Mouse (Mus musculus) heart, embryonic 11.5 days (tissue): ENCODE results near the gene Nova1. TPM values are rescaled to one million over a fixed set of nuclear protein-coding genes. Genes with fewer than 3 reads are reported as not detected.

ENCODE experiments used
- ATAC-seq: fragments of 200-750 bp; cut with Nextera tagmentation; replicated peaks from 2 replicates; pipeline ENCODE4 v1.8.0; 2017; ENCODE audit warnings: moderate library complexity; ENCODE audit not compliant: insufficient number of reproducible peaks, low FRiP score, low TSS enrichment
- H3K27ac ChIP-seq: fragments of 300-500 bp; sonication (generic); 2 replicates; pipeline ENCODE4 v1.5.1; 2014; ENCODE audit warnings: mild to moderate bottlenecking, low read depth, low read length
- H3K27me3 ChIP-seq: fragments of 300-500 bp; sonication (generic); 2 replicates; pipeline ENCODE4 v1.6.1; 2014; ENCODE audit warnings: mild to moderate bottlenecking, low read length, mixed read lengths; ENCODE audit not compliant: control insufficient read depth, insufficient read depth
- H3K36me3 ChIP-seq: fragments of 300-500 bp; sonication (generic); 2 replicates; pipeline ENCODE4 v1.6.1; 2014; ENCODE audit warnings: mild to moderate bottlenecking, low read length, moderate library complexity, mixed read lengths; ENCODE audit not compliant: control insufficient read depth, insufficient read depth
- H3K4me1 ChIP-seq: fragments of 300-500 bp; sonication (generic); 2 replicates; pipeline ENCODE4 v1.6.1; 2014; ENCODE audit warnings: low read length; ENCODE audit not compliant: control insufficient read depth, insufficient read depth
- H3K4me2 ChIP-seq: fragments of 300-500 bp; sonication (generic); 2 replicates; pipeline ENCODE4 v1.6.1; 2014; ENCODE audit warnings: mild to moderate bottlenecking, moderate library complexity
- H3K4me3 ChIP-seq: fragments of 300-500 bp; sonication (generic); 2 replicates; pipeline ENCODE4 v1.5.1; 2014; ENCODE audit warnings: low read depth, low read length
- H3K9ac ChIP-seq: fragments of 300-500 bp; sonication (generic); 2 replicates; pipeline ENCODE4 v1.6.1; 2014; ENCODE audit warnings: mild to moderate bottlenecking, low read depth, low read length, moderate library complexity
- H3K9me3 ChIP-seq: fragments of 300-500 bp; sonication (generic); replicated peaks from 2 replicates; pipeline ENCODE4 v1.6.1; 2016; ENCODE audit warnings: low read length; ENCODE audit not compliant: control insufficient read depth
- WGBS: fragments of 180-500 bp; shearing (Covaris S2); extraction: QIAGEN DNeasy Blood & Tissue Kit; methylation state at CpG from one replicate; pipeline ENCODE4 v1.1.7; 2014; ENCODE audit not compliant: insufficient replicate concordance; 5-methylcytosine and 5-hydroxymethylcytosine counted together
- polyA plus RNA-seq: library from polyadenylated mRNA; unstranded; fragments of >200 nt; fragmentation: Nextera tagmentation; extraction: Ambion mirVana; gene quantifications from 2 replicates; pipeline ENCODE4 v1.2.1, GENCODE M21; 2014

The Nova1 gene
- polyA plus RNA-seq: 2.2 and 2.7 TPM in 2 replicates

- under 1% methylated on average over 27 of the region's 68 CpGs for WGBS
- no peaks in the 10 kb centered on the region for H3K9me3 ChIP-seq
- peak within 1 kb of the TSS; percentile 89 for H3K9ac ChIP-seq
- peak within 1 kb of the TSS; percentile 81 for H3K27ac ChIP-seq
- no peaks in the 10 kb centered on the region for H3K27me3 ChIP-seq
- peak; percentile 66 for ATAC-seq
- H3K4me2 ChIP-seq: peak within 1 kb of the TSS; percentile 83
- no peaks in the 10 kb centered on the region for H3K4me1 ChIP-seq
- no peaks in the 10 kb centered on the region for H3K36me3 ChIP-seq
- peak within 1 kb of the TSS; percentile 72 for H3K4me3 ChIP-seq
Observed at GRCm38 (mm10) chr12:46818856-46819347, at the start of gene Nova1. Gene Nova1 (minus strand): TSS chr12:46818929.

- Histone ChIP-seq H3K4me1 (no peaks in the 10 kb centered on the region), H3K27ac (peak overlapping the region; percentile 81), H3K9ac (peak overlapping the region; percentile 89), H3K36me3 (no peaks in the 10 kb centered on the region), H3K4me3 (peak overlapping the region; percentile 72), H3K27me3 (no peaks in the 10 kb centered on the region), H3K9me3 (no peaks in the 10 kb centered on the region), H3K4me2 (peak overlapping the region; percentile 83)
- under 1% methylated on average over 55 of the region's 57 CpGs for WGBS
- ATAC-seq: peak; percentile 94
Observed at GRCm38 (mm10) chr12:46819348-46820022, 756 bp upstream of the Nova1 start.

DNA sequence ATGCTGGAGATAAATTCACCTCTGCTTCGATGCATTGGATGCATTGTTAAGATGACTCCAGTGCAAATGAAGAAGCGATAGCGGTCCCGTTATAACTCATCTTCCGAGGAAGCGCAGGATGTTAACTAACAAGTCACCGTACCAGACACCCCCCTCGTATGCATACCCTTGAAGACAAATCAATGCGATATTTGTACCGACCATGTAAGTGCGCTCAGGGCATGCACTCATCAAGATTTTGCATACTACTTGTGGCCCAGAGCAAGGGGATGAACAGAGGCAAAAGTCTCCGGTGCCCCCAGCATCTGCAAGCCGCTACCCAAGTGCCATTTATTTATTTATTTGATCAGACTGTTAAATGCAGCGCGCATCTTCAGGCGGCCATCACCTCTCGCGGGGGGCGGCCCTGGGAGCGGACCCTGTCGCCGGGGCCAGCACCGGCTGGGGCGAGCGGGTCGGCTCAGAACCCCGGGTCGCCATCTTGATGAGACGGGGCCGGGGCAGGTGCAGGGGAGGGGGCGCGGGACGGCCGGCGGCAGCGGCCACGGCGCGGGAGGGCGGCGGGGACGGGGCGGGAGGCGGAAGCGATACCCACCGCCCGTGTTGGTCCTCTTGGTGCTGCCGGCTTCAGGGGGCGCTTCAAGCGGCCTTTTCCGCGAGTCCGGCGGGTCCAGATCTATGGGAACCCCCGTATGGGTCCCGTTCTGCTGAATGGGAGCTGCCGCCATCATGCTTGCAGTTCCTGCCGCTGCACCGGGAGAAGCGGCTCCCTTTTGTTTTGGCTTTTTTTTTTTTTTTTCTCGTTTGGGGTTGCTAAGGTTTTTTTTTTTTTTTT, 491 bp downstream of the Nova1 start:
- H3K27me3 ChIP-seq: no peaks in the 10 kb centered on the region
- ATAC-seq: peak; percentile 36
- peak overlapping the region; percentile 89 for H3K9ac ChIP-seq
- H3K27ac ChIP-seq: no peak overlapping the region; the same call in none of the 2 replicates
- H3K4me3 ChIP-seq: peak overlapping the region; percentile 72
- under 1% methylated on average over 45 of the region's 61 CpGs for WGBS
- peak overlapping the region; percentile 83 for H3K4me2 ChIP-seq
- no peaks in the 10 kb centered on the region for H3K9me3 ChIP-seq
- H3K4me1 ChIP-seq: no peaks in the 10 kb centered on the region
- H3K36me3 ChIP-seq: no peaks in the 10 kb centered on the region

DNA sequence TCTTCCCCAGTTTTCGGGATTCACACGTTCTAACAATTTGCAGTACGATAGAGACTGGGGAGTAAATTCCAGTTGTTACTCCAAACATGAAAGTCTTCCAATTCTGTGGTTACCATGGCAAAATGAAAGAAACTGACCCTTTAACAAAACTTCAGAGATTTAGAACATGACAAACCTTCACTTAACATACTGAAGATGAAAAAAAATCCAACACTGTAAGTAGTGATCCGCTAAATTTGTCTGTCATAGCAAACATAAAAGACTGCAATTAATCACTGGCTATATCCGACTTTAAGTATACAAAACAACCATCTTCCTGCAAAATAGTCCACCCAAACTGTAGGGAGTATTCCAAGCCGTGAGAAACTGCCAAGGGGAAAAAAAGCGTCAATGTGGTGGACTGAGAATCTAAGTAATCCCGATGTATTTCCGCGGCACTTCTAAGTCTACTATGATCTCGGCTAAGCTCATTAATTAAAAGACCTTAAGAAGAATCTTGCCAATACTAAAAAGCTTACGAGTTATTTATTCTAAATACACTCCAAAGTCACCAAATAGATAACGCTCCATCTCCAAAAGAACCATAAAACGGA, 1.4 kb downstream of the Nova1 start:
- Histone ChIP-seq H3K9ac (no peak overlapping the region), H3K36me3 (no peaks in the 10 kb centered on the region), H3K27ac (no peak overlapping the region), H3K27me3 (no peaks in the 10 kb centered on the region), H3K4me2 (peak overlapping the region; percentile 83), H3K4me3 (peak overlapping the region; percentile 72), H3K9me3 (no peaks in the 10 kb centered on the region), H3K4me1 (no peaks in the 10 kb centered on the region)
- WGBS: 20% methylated on average over 14 of the region's 14 CpGs
- no peak for ATAC-seq

DNA sequence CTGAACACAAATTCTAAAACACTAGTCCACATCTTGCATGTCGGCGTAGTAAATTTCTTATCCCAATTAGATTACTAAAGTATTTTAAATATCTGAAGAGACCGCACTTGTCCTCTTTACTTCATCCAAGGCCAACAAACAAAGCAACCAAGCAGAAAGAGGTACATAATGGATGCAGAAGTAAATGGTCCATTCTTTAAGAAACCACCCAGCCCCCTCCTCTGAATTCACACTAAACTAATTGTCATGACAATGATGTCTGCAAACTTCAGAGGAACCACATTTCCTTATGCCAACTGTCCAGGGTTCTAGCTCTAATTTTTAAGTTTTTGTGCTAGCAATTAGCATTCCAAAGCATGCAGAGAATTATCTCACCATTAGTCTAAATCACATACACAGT, 2.4 kb downstream of the Nova1 start:
- H3K4me3 ChIP-seq: no peak overlapping the region
- no peaks in the 10 kb centered on the region for H3K36me3 ChIP-seq
- H3K9ac ChIP-seq: no peak overlapping the region
- no peak overlapping the region for H3K27ac ChIP-seq
- no peak overlapping the region for H3K4me2 ChIP-seq
- H3K27me3 ChIP-seq: no peaks in the 10 kb centered on the region
- H3K4me1 ChIP-seq: no peaks in the 10 kb centered on the region
- no peaks in the 10 kb centered on the region for H3K9me3 ChIP-seq
- WGBS: 89% methylated on average over 3 of the region's 3 CpGs
- no peak for ATAC-seq

DNA sequence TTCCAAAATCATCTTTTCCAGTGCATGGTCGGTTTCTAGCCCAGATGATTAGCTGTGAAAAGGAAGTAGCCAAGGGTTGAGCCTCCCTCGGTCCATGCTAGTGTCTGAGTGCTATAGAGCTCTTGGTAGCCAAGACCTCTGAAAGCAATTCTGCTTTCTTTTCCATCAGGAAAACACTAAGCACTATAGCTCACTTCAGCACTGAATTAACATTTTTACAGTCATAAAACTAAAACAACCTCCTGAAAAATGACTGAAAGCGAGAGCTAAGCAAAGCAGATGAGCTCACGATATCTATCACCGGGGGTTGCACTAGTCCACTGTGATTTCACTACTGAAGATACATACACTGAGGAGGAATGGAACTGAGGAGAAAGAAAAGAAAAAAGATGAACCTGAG, 3.0 kb downstream of the Nova1 start:
- no peaks in the 10 kb centered on the region for H3K36me3 ChIP-seq
- H3K4me3 ChIP-seq: no peak overlapping the region
- H3K4me2 ChIP-seq: no peak overlapping the region
- no peaks in the 10 kb centered on the region for H3K27me3 ChIP-seq
- WGBS: 86% methylated on average over 5 of the region's 5 CpGs
- no peak overlapping the region for H3K9ac ChIP-seq
- no peak overlapping the region for H3K27ac ChIP-seq
- ATAC-seq: no peak
- no peaks in the 10 kb centered on the region for H3K9me3 ChIP-seq
- no peaks in the 10 kb centered on the region for H3K4me1 ChIP-seq

GRCm38 (mm10) chr12:46814820-46815219, 3.9 kb downstream of the Nova1 start:
- no peak for ATAC-seq
- Histone ChIP-seq H3K36me3 (no peaks in the 10 kb centered on the region), H3K4me3 (no peak overlapping the region), H3K4me2 (no peak overlapping the region), H3K4me1 (no peaks in the 10 kb centered on the region), H3K9ac (no peak overlapping the region), H3K9me3 (no peaks in the 10 kb centered on the region), H3K27me3 (no peaks in the 10 kb centered on the region), H3K27ac (no peak overlapping the region)
- 84% methylated on average over 4 of the region's 4 CpGs for WGBS

- no peaks in the 10 kb centered on the region for H3K4me1 ChIP-seq
- no peaks in the 10 kb centered on the region for H3K36me3 ChIP-seq
- no peaks in the 10 kb centered on the region for H3K9me3 ChIP-seq
- WGBS: 85% methylated on average over 1 of the region's 1 CpGs
- no peak overlapping the region for H3K4me3 ChIP-seq
- no peak overlapping the region for H3K4me2 ChIP-seq
- no peaks in the 10 kb centered on the region for H3K27me3 ChIP-seq
- H3K9ac ChIP-seq: no peak overlapping the region
- no peak for ATAC-seq
- H3K27ac ChIP-seq: no peak overlapping the region
Observed at GRCm38 (mm10) chr12:46801311-46801710, 17.4 kb downstream of the Nova1 start.
